ENCODE assay signal across 23 mouse cellular contexts in genomic region chr12:8398852-8399251, GRCm38 (mm10).
DNase-seq lines count a peak whose midpoint lies in the region; ATAC-seq and TF ChIP-seq lines count a peak whose summit lies in the region.
"Had no signal": no experiment of that assay in that cellular context is flagged by ENCODE, and none has a peak within 500 bp of the region (broad histone marks: within the 10 kb centered on the region; RNA-seq: fewer than 3 reads in every experiment).

No protein-coding gene starts in this region.

- H3K9me3 ChIP-seq in forebrain, embryonic 10.5 days: peaks cover 9% of the 10 kb centered on the region
- no peaks in the 10 kb centered on the region for H3K9me3 ChIP-seq in forebrain, embryonic 16.5 days (ENCODE audit: control insufficient read depth, low read length)
- no peaks in the 10 kb centered on the region for H3K9me3 ChIP-seq in intestine, postnatal 0 days (ENCODE audit: control insufficient read depth)
- H3K9me3 ChIP-seq in intestine, embryonic 16.5 days (ENCODE audit: control insufficient read depth, low read length): no peaks in the 10 kb centered on the region
- no peaks in the 10 kb centered on the region for H3K9me3 ChIP-seq in lung, postnatal 0 days (ENCODE audit: low read length)
- H3K9me3 ChIP-seq in stomach, postnatal 0 days (ENCODE audit: control insufficient read depth, low read length): no peaks in the 10 kb centered on the region
- H3K9me3 ChIP-seq: forebrain, embryonic 12.5 days; heart, embryonic 13.5 days; hindbrain, embryonic 15.5 days; liver, embryonic 12.5 days; stomach, embryonic 15.5 days had no signal

- no peak overlapping the region for H3K4me2 ChIP-seq in forebrain, embryonic 16.5 days (ENCODE audit: low read length)
- H3K4me2 ChIP-seq in intestine, postnatal 0 days (replicated peaks; ENCODE audit: low read depth): no peak overlapping the region
- no peak overlapping the region for H3K4me2 ChIP-seq in intestine, embryonic 16.5 days (ENCODE audit: low read depth, low read length)
- H3K4me2 ChIP-seq in lung, postnatal 0 days (replicated peaks; ENCODE audit: low read depth, low read length): no peak overlapping the region
- H3K4me2 ChIP-seq in stomach, postnatal 0 days (replicated peaks; ENCODE audit: low read depth): no peak overlapping the region
- H3K4me2 ChIP-seq: forebrain, embryonic 12.5 days; heart, embryonic 13.5 days; hindbrain, embryonic 15.5 days; liver, embryonic 12.5 days; stomach, embryonic 15.5 days had no signal

- peaks cover 19% of the 10 kb centered on the region for H3K4me1 ChIP-seq in forebrain, embryonic 10.5 days
- H3K4me1 ChIP-seq in forebrain, embryonic 16.5 days (replicated peaks; ENCODE audit: control insufficient read depth, insufficient read depth, low read length): peaks cover 6% of the 10 kb centered on the region
- no peaks in the 10 kb centered on the region for H3K4me1 ChIP-seq in intestine, postnatal 0 days (replicated peaks; ENCODE audit: control insufficient read depth, insufficient read depth, low read length)
- H3K4me1 ChIP-seq in intestine, embryonic 16.5 days (ENCODE audit: control insufficient read depth, insufficient read depth, low read length): peaks cover 12% of the 10 kb centered on the region
- H3K4me1 ChIP-seq in lung, postnatal 0 days (ENCODE audit: insufficient read depth, low read depth, low read length): no peaks in the 10 kb centered on the region
- 0 out of 2 replicates have a peak, but pooled peaks cover 2% of the 10 kb centered on the region for H3K4me1 ChIP-seq in stomach, postnatal 0 days (replicated peaks; ENCODE audit: control insufficient read depth, insufficient read depth)
- H3K4me1 ChIP-seq: liver, embryonic 12.5 days had no signal

- DNase-seq in forebrain, embryonic 10.5 days (ENCODE audit: extremely low spot score, low spot score): no peak
- DNase-seq in lung, postnatal 0 days (ENCODE audit: low spot score): no peak
- DNase-seq in lung, adult 18-20 months: no peak
- DNase-seq in stomach, postnatal 0 days (ENCODE audit: low spot score): no peak
- no peak for DNase-seq in cerebellum, postnatal 4 days (ENCODE audit: low spot score in 2 of 2)
- DNase-seq: adrenal gland, postnatal 25 days; cerebellum, adult 11-12 months; cerebellum, postnatal 10 days; gastrocnemius, postnatal 10 days; heart, adult 18-20 months; heart, postnatal 36 days; kidney, postnatal 36 days; lung, adult 2 months; lung, postnatal 4 days; thymus, adult 18-20 months had no signal

- H3K4me3 ChIP-seq in forebrain, embryonic 10.5 days: no peak overlapping the region
- H3K4me3 ChIP-seq in forebrain, embryonic 16.5 days (replicated peaks; ENCODE audit: low read length): no peak overlapping the region
- no peak overlapping the region for H3K4me3 ChIP-seq in intestine, postnatal 0 days (ENCODE audit: low read depth, low read length)
- no peak overlapping the region for H3K4me3 ChIP-seq in intestine, embryonic 16.5 days (ENCODE audit: low read length)
- no peak overlapping the region for H3K4me3 ChIP-seq in lung, postnatal 0 days (ENCODE audit: low read depth, low read length)
- H3K4me3 ChIP-seq in stomach, postnatal 0 days (ENCODE audit: low read depth, low read length): no peak overlapping the region
- H3K4me3 ChIP-seq: forebrain, embryonic 12.5 days; heart, embryonic 13.5 days; hindbrain, embryonic 15.5 days; liver, embryonic 12.5 days; stomach, embryonic 15.5 days had no signal

- no peaks in the 10 kb centered on the region for H3K27me3 ChIP-seq in forebrain, embryonic 10.5 days (ENCODE audit: poor library complexity, severe bottlenecking)
- H3K27me3 ChIP-seq in forebrain, embryonic 16.5 days (replicated peaks; ENCODE audit: control insufficient read depth, insufficient read depth, low read length): no peaks in the 10 kb centered on the region
- H3K27me3 ChIP-seq in intestine, postnatal 0 days (replicated peaks; ENCODE audit: control insufficient read depth, insufficient read depth, low read length): no peaks in the 10 kb centered on the region
- H3K27me3 ChIP-seq in intestine, embryonic 16.5 days (replicated peaks; ENCODE audit: control insufficient read depth, insufficient read depth, low read length): no peaks in the 10 kb centered on the region
- no peaks in the 10 kb centered on the region for H3K27me3 ChIP-seq in lung, postnatal 0 days (replicated peaks; ENCODE audit: insufficient read depth, low read length)
- no peaks in the 10 kb centered on the region for H3K27me3 ChIP-seq in stomach, postnatal 0 days (ENCODE audit: control insufficient read depth, insufficient read depth, low read length)
- H3K27me3 ChIP-seq: forebrain, embryonic 12.5 days; heart, embryonic 13.5 days; hindbrain, embryonic 15.5 days; liver, embryonic 12.5 days; stomach, embryonic 15.5 days had no signal

- 78% methylated on average over 3 of the region's 3 CpGs for WGBS in forebrain, embryonic 10.5 days
- WGBS in forebrain, embryonic 16.5 days: 70% methylated on average over 3 of the region's 3 CpGs
- 64% methylated on average over 3 of the region's 3 CpGs for WGBS in intestine, postnatal 0 days
- 74% methylated on average over 3 of the region's 3 CpGs for WGBS in intestine, embryonic 16.5 days
- 83% methylated on average over 3 of the region's 3 CpGs for WGBS in lung, postnatal 0 days
- WGBS in stomach, postnatal 0 days: 68% methylated on average over 3 of the region's 3 CpGs

- no peaks in the 10 kb centered on the region for H3K36me3 ChIP-seq in forebrain, embryonic 10.5 days (replicated peaks)
- no peaks in the 10 kb centered on the region for H3K36me3 ChIP-seq in forebrain, embryonic 16.5 days (ENCODE audit: control insufficient read depth, insufficient read depth)
- H3K36me3 ChIP-seq in intestine, postnatal 0 days (ENCODE audit: control insufficient read depth, insufficient read depth): no peaks in the 10 kb centered on the region
- H3K36me3 ChIP-seq in intestine, embryonic 16.5 days (ENCODE audit: control insufficient read depth, insufficient read depth, low read length): no peaks in the 10 kb centered on the region
- H3K36me3 ChIP-seq in lung, postnatal 0 days (ENCODE audit: insufficient read depth, low read length): no peaks in the 10 kb centered on the region
- H3K36me3 ChIP-seq in stomach, postnatal 0 days (ENCODE audit: control insufficient read depth, insufficient read depth, low read length): no peaks in the 10 kb centered on the region
- H3K36me3 ChIP-seq: forebrain, embryonic 12.5 days; heart, embryonic 13.5 days; hindbrain, embryonic 15.5 days; liver, embryonic 12.5 days; stomach, embryonic 15.5 days had no signal

- no peak for ATAC-seq in forebrain, embryonic 16.5 days
- no peak for ATAC-seq in intestine, postnatal 0 days
- no peak for ATAC-seq in intestine, embryonic 16.5 days
- ATAC-seq in lung, postnatal 0 days: no peak
- no peak for ATAC-seq in stomach, postnatal 0 days (ENCODE audit: low FRiP score, low TSS enrichment)
- ATAC-seq: liver, embryonic 12.5 days had no signal

- H3K9ac ChIP-seq in forebrain, embryonic 16.5 days (replicated peaks; ENCODE audit: low read depth, low read length): no peak overlapping the region
- H3K9ac ChIP-seq in intestine, postnatal 0 days (ENCODE audit: low read depth, low read length): no peak overlapping the region
- no peak overlapping the region for H3K9ac ChIP-seq in intestine, embryonic 16.5 days (ENCODE audit: low read depth, low read length)
- no peak overlapping the region for H3K9ac ChIP-seq in lung, postnatal 0 days (replicated peaks; ENCODE audit: low read depth)
- H3K9ac ChIP-seq in stomach, postnatal 0 days (ENCODE audit: low read length): no peak overlapping the region
- H3K9ac ChIP-seq: forebrain, embryonic 12.5 days; heart, embryonic 13.5 days; hindbrain, embryonic 15.5 days; liver, embryonic 12.5 days; stomach, embryonic 15.5 days had no signal

- TF ChIP-seq EP300 in lung, postnatal 0 days (IDR thresholded peaks at IDR 0.05): no peak
- no peak for TF ChIP-seq EP300 in stomach, postnatal 0 days (optimal IDR thresholded peaks at IDR 0.05)

- peak; percentile 21; the same call in 1 of the 2 replicates for TF ChIP-seq CTCF in intestine, postnatal 0 days (IDR thresholded peaks at IDR 0.05; ENCODE audit: low read depth)
- TF ChIP-seq CTCF in lung, postnatal 0 days (IDR thresholded peaks at IDR 0.05): peak; percentile 35
- TF ChIP-seq CTCF in stomach, postnatal 0 days (IDR thresholded peaks at IDR 0.05; ENCODE audit: low read depth): peak; percentile 32; the same call in 1 of the 2 replicates

- H3K27ac ChIP-seq in forebrain, embryonic 10.5 days: peak overlapping the region; percentile 35; the same call in 1 of the 2 replicates
- H3K27ac ChIP-seq in forebrain, embryonic 16.5 days (ENCODE audit: low read length): no peak overlapping the region
- H3K27ac ChIP-seq in intestine, postnatal 0 days (ENCODE audit: low read depth, low read length): no peak overlapping the region
- H3K27ac ChIP-seq in intestine, embryonic 16.5 days (ENCODE audit: low read length): no peak overlapping the region
- no peak overlapping the region for H3K27ac ChIP-seq in lung, postnatal 0 days (ENCODE audit: low read length)
- no peak overlapping the region for H3K27ac ChIP-seq in stomach, postnatal 0 days (replicated peaks)
- H3K27ac ChIP-seq: forebrain, embryonic 12.5 days; heart, embryonic 13.5 days; hindbrain, embryonic 15.5 days; liver, embryonic 12.5 days; stomach, embryonic 15.5 days had no signal
